Mouse (Mus musculus): ENCODE measurements around the gene Tarbp2. TPM values are rescaled to one million over a fixed set of nuclear protein-coding genes. Genes with fewer than 3 reads are reported as not detected.

Tarbp2 gene
- polyA plus RNA-seq, 1 experiment from 2014 or later, result 105 TPM

GRCm38 (mm10) chr15:102555581-102555980, 37.6 kb downstream of the Tarbp2 start:
- Histone ChIP-seq H3K4me1 (ENCODE audit: control insufficient read depth, insufficient read depth, low read length) (no peaks in the 10 kb centered on the region), H3K9ac (ENCODE audit: low read depth, low read length) (no peak overlapping the region), H3K36me3 (ENCODE audit: control insufficient read depth, insufficient read depth, low read length) (peaks cover 9% of the 10 kb centered on the region), H3K9me3 (ENCODE audit: control insufficient read depth, low read length) (no peaks in the 10 kb centered on the region), H3K27ac (ENCODE audit: low read length) (no peak overlapping the region), H3K27me3 (replicated peaks; ENCODE audit: control insufficient read depth, insufficient read depth, low read length) (no peaks in the 10 kb centered on the region), H3K4me2 (ENCODE audit: low read depth, low read length) (no peak overlapping the region), H3K4me3 (ENCODE audit: low read length) (no peak overlapping the region)
- no peak for ATAC-seq
- 94% methylated on average over 1 of the region's 1 CpGs for WGBS

GRCm38 (mm10) chr15:102557580-102557979, 39.6 kb downstream of the Tarbp2 start:
- H3K4me1 ChIP-seq (ENCODE audit: control insufficient read depth, insufficient read depth, low read length), result no peaks in the 10 kb centered on the region
- no peak for ATAC-seq
- H3K36me3 ChIP-seq (ENCODE audit: control insufficient read depth, insufficient read depth, low read length), result peaks cover 9% of the 10 kb centered on the region
- no peak overlapping the region for H3K4me2 ChIP-seq (ENCODE audit: low read depth, low read length)
- no peaks in the 10 kb centered on the region for H3K9me3 ChIP-seq (ENCODE audit: control insufficient read depth, low read length)
- H3K27ac ChIP-seq (ENCODE audit: low read length), result no peak overlapping the region
- H3K27me3 ChIP-seq (replicated peaks; ENCODE audit: control insufficient read depth, insufficient read depth, low read length), result no peaks in the 10 kb centered on the region
- H3K4me3 ChIP-seq (ENCODE audit: low read length), result no peak overlapping the region
- H3K9ac ChIP-seq (ENCODE audit: low read depth, low read length), result no peak overlapping the region

- Histone ChIP-seq H3K4me2 (ENCODE audit: low read depth, low read length) (no peak overlapping the region), H3K9ac (ENCODE audit: low read depth, low read length) (no peak overlapping the region), H3K4me1 (ENCODE audit: control insufficient read depth, insufficient read depth, low read length) (no peaks in the 10 kb centered on the region), H3K27me3 (replicated peaks; ENCODE audit: control insufficient read depth, insufficient read depth, low read length) (no peaks in the 10 kb centered on the region), H3K27ac (ENCODE audit: low read length) (no peak overlapping the region), H3K4me3 (ENCODE audit: low read length) (no peak overlapping the region), H3K9me3 (ENCODE audit: control insufficient read depth, low read length) (no peaks in the 10 kb centered on the region), H3K36me3 (ENCODE audit: control insufficient read depth, insufficient read depth, low read length) (0 out of 2 replicates have a peak, but pooled peaks cover 4% of the 10 kb centered on the region)
- WGBS, result 82% methylated on average over 1 of the region's 1 CpGs
- no peak for ATAC-seq
These were observed 44.5 kb downstream of the Tarbp2 start for GRCm38 (mm10) chr15:102562491-102562890.

GRCm38 (mm10) chr15:102563061-102563460, 45.1 kb downstream of the Tarbp2 start:
- no peak for ATAC-seq
- H3K36me3 ChIP-seq (ENCODE audit: control insufficient read depth, insufficient read depth, low read length), result 0 out of 2 replicates have a peak, but pooled peaks cover 4% of the 10 kb centered on the region
- H3K9ac ChIP-seq (ENCODE audit: low read depth, low read length), result no peak overlapping the region
- no peaks in the 10 kb centered on the region for H3K9me3 ChIP-seq (ENCODE audit: control insufficient read depth, low read length)
- WGBS, result 69% methylated on average over 3 of the region's 3 CpGs
- no peak overlapping the region for H3K27ac ChIP-seq (ENCODE audit: low read length)
- no peak overlapping the region for H3K4me3 ChIP-seq (ENCODE audit: low read length)
- H3K4me2 ChIP-seq (ENCODE audit: low read depth, low read length), result no peak overlapping the region
- H3K4me1 ChIP-seq (ENCODE audit: control insufficient read depth, insufficient read depth, low read length), result no peaks in the 10 kb centered on the region
- H3K27me3 ChIP-seq (replicated peaks; ENCODE audit: control insufficient read depth, insufficient read depth, low read length), result no peaks in the 10 kb centered on the region

- Histone ChIP-seq H3K4me2 (ENCODE audit: low read depth, low read length) (no peak overlapping the region), H3K4me1 (ENCODE audit: control insufficient read depth, insufficient read depth, low read length) (no peaks in the 10 kb centered on the region), H3K36me3 (ENCODE audit: control insufficient read depth, insufficient read depth, low read length) (0 out of 2 replicates have a peak, but pooled peaks cover 4% of the 10 kb centered on the region), H3K27me3 (replicated peaks; ENCODE audit: control insufficient read depth, insufficient read depth, low read length) (no peaks in the 10 kb centered on the region), H3K27ac (ENCODE audit: low read length) (no peak overlapping the region), H3K9ac (ENCODE audit: low read depth, low read length) (no peak overlapping the region), H3K4me3 (ENCODE audit: low read length) (no peak overlapping the region), H3K9me3 (ENCODE audit: control insufficient read depth, low read length) (no peaks in the 10 kb centered on the region)
- ATAC-seq, result no peak
- WGBS, result 80% methylated on average over 5 of the region's 5 CpGs
These were observed 45.7 kb downstream of the Tarbp2 start for GRCm38 (mm10) chr15:102563681-102564080.

- no peak overlapping the region for H3K9ac ChIP-seq (ENCODE audit: low read depth, low read length)
- H3K36me3 ChIP-seq (ENCODE audit: control insufficient read depth, insufficient read depth, low read length), result no peaks in the 10 kb centered on the region
- no peak overlapping the region for H3K27ac ChIP-seq (ENCODE audit: low read length)
- ATAC-seq, result no peak
- H3K4me3 ChIP-seq (ENCODE audit: low read length), result no peak overlapping the region
- no peak overlapping the region for H3K4me2 ChIP-seq (ENCODE audit: low read depth, low read length)
- WGBS, result 83% methylated on average over 2 of the region's 2 CpGs
- no peaks in the 10 kb centered on the region for H3K4me1 ChIP-seq (ENCODE audit: control insufficient read depth, insufficient read depth, low read length)
- H3K9me3 ChIP-seq (ENCODE audit: control insufficient read depth, low read length), result no peaks in the 10 kb centered on the region
- no peaks in the 10 kb centered on the region for H3K27me3 ChIP-seq (replicated peaks; ENCODE audit: control insufficient read depth, insufficient read depth, low read length)
These were observed 49.9 kb downstream of the Tarbp2 start for GRCm38 (mm10) chr15:102567849-102568248.

- Histone ChIP-seq H3K27ac (ENCODE audit: low read length) (no peak overlapping the region), H3K27me3 (replicated peaks; ENCODE audit: control insufficient read depth, insufficient read depth, low read length) (no peaks in the 10 kb centered on the region), H3K4me3 (ENCODE audit: low read length) (no peak overlapping the region), H3K4me2 (ENCODE audit: low read depth, low read length) (no peak overlapping the region), H3K9me3 (ENCODE audit: control insufficient read depth, low read length) (no peaks in the 10 kb centered on the region), H3K4me1 (ENCODE audit: control insufficient read depth, insufficient read depth, low read length) (no peaks in the 10 kb centered on the region), H3K36me3 (ENCODE audit: control insufficient read depth, insufficient read depth, low read length) (no peaks in the 10 kb centered on the region), H3K9ac (ENCODE audit: low read depth, low read length) (no peak overlapping the region)
- 67% methylated on average over 3 of the region's 3 CpGs for WGBS
- no peak for ATAC-seq
These were observed 54.1 kb downstream of the Tarbp2 start for GRCm38 (mm10) chr15:102572081-102572480.

Other genes with a start within 250 kb of the Tarbp2 start
- 0.13 TPM in 1 of 2 replicates, not detected in the other for gene Gm9918, start 247.6 kb upstream of the Tarbp2 start, polyA plus RNA-seq (2015; fragmentation: Nextera tagmentation; extraction: Ambion mirVana)
- 74.2 and 77.6 TPM in 2 replicates for gene Mfsd5, start 238.7 kb upstream of the Tarbp2 start, polyA plus RNA-seq (2015; fragmentation: Nextera tagmentation; extraction: Ambion mirVana)
- 18.0 and 21.1 TPM in 2 replicates for gene Espl1, start 221.9 kb upstream of the Tarbp2 start, polyA plus RNA-seq (2015; fragmentation: Nextera tagmentation; extraction: Ambion mirVana)
- gene Pfdn5, start 192.1 kb upstream of the Tarbp2 start, polyA plus RNA-seq (2015; fragmentation: Nextera tagmentation; extraction: Ambion mirVana), result 280 and 283 TPM in 2 replicates
- gene Myg1, start 186.5 kb upstream of the Tarbp2 start, polyA plus RNA-seq (2015; fragmentation: Nextera tagmentation; extraction: Ambion mirVana), result 75.3 and 80.9 TPM in 2 replicates
- 50.6 and 59.1 TPM in 2 replicates for gene Aaas, start 167.4 kb upstream of the Tarbp2 start, polyA plus RNA-seq (2015; fragmentation: Nextera tagmentation; extraction: Ambion mirVana)
- gene Sp7, start 151.0 kb upstream of the Tarbp2 start, polyA plus RNA-seq (2015; fragmentation: Nextera tagmentation; extraction: Ambion mirVana), result 0.50 and 0.60 TPM in 2 replicates
- gene Sp1, start 112.0 kb upstream of the Tarbp2 start, polyA plus RNA-seq (2015; fragmentation: Nextera tagmentation; extraction: Ambion mirVana), result 6.8 and 7.2 TPM in 2 replicates
- gene Amhr2, start 72.8 kb upstream of the Tarbp2 start, polyA plus RNA-seq (2015; fragmentation: Nextera tagmentation; extraction: Ambion mirVana), result 0.75 and 0.88 TPM in 2 replicates
- 173 and 182 TPM in 2 replicates for gene Prr13, start 59.2 kb upstream of the Tarbp2 start, polyA plus RNA-seq (2015; fragmentation: Nextera tagmentation; extraction: Ambion mirVana)
- 138 and 152 TPM in 2 replicates for gene Pcbp2, start 47.7 kb upstream of the Tarbp2 start, polyA plus RNA-seq (2015; fragmentation: Nextera tagmentation; extraction: Ambion mirVana)
- gene Gm10337, start 14.5 kb upstream of the Tarbp2 start, polyA plus RNA-seq (2015; fragmentation: Nextera tagmentation; extraction: Ambion mirVana), result 5.5 TPM in 1 of 2 replicates, not detected in the other
- gene Map3k12, start 1.1 kb upstream of the Tarbp2 start, polyA plus RNA-seq (2015; fragmentation: Nextera tagmentation; extraction: Ambion mirVana), result 9.2 TPM in 2 replicates
- 1.8 and 1.9 TPM in 2 replicates for gene Npff, start 6.8 kb downstream of the Tarbp2 start, polyA plus RNA-seq (2015; fragmentation: Nextera tagmentation; extraction: Ambion mirVana)
- gene Gm28047, start 106.9 kb downstream of the Tarbp2 start, polyA plus RNA-seq (2015; fragmentation: Nextera tagmentation; extraction: Ambion mirVana), result not detected in 2 replicates
- 21.9 and 22.5 TPM in 2 replicates for gene Atf7, start 107.3 kb downstream of the Tarbp2 start, polyA plus RNA-seq (2015; fragmentation: Nextera tagmentation; extraction: Ambion mirVana)
- 55.5 and 77.3 TPM in 2 replicates for gene Atp5g2, start 154.2 kb downstream of the Tarbp2 start, polyA plus RNA-seq (2015; fragmentation: Nextera tagmentation; extraction: Ambion mirVana)
- gene Calcoco1, start 204.0 kb downstream of the Tarbp2 start, polyA plus RNA-seq (2015; fragmentation: Nextera tagmentation; extraction: Ambion mirVana), result 26.5 and 27.0 TPM in 2 replicates

All from intestine, embryonic 16.5 days (tissue).